Mouse (Mus musculus) heart, embryonic 13.5 days (tissue): ENCODE results near the gene Rasgrf1. TPM values are rescaled to one million over a fixed set of nuclear protein-coding genes. Genes with fewer than 3 reads are reported as not detected.

Experiments used
- ATAC-seq: fragments of 200-750 bp; cut with Nextera tagmentation; 2 replicates; pipeline ENCODE4 v1.8.0; 2017; ENCODE audit warnings: moderate TSS enrichment; ENCODE audit not compliant: insufficient number of reproducible peaks, low FRiP score, low TSS enrichment; ENCODE audit errors: extremely low read depth
- H3K27ac ChIP-seq: fragments of 300-500 bp; sonication (generic); replicated peaks from 2 replicates; pipeline ENCODE4 v1.5.1; 2015; ENCODE audit warnings: moderate library complexity, mild to moderate bottlenecking, inconsistent platforms
- H3K27me3 ChIP-seq: fragments of 300-500 bp; sonication (generic); replicated peaks from 2 replicates; pipeline ENCODE4 v1.6.1; 2015; ENCODE audit warnings: mild to moderate bottlenecking, inconsistent platforms
- H3K36me3 ChIP-seq: fragments of 300-500 bp; sonication (generic); 2 replicates; pipeline ENCODE4 v1.6.1; 2015; ENCODE audit warnings: mild to moderate bottlenecking, inconsistent platforms
- H3K4me1 ChIP-seq: fragments of 300-500 bp; sonication (generic); 2 replicates; pipeline ENCODE4 v1.6.1; 2015; ENCODE audit warnings: inconsistent platforms
- H3K4me2 ChIP-seq: fragments of 300-500 bp; sonication (generic); 2 replicates; pipeline ENCODE4 v1.6.1; 2015; ENCODE audit warnings: inconsistent platforms, mild to moderate bottlenecking, moderate library complexity
- H3K4me3 ChIP-seq: fragments of 300-500 bp; sonication (generic); 2 replicates; pipeline ENCODE4 v1.5.1; 2015; ENCODE audit warnings: moderate library complexity, mild to moderate bottlenecking, inconsistent platforms
- H3K9ac ChIP-seq: fragments of 300-500 bp; sonication (generic); 2 replicates; pipeline ENCODE4 v1.6.1; 2015; ENCODE audit warnings: inconsistent platforms, mild to moderate bottlenecking, moderate library complexity
- H3K9me3 ChIP-seq: fragments of 300-500 bp; sonication (generic); 2 replicates; pipeline ENCODE4 v1.6.1; 2016; ENCODE audit warnings: inconsistent platforms
- WGBS: fragments of 180-500 bp; shearing (Covaris S2); methylation state at CpG from one replicate; pipeline ENCODE4 v1.1.7; 2015; ENCODE audit warnings: mixed read lengths; 5-methylcytosine and 5-hydroxymethylcytosine counted together
- polyA plus RNA-seq: library from polyadenylated mRNA; unstranded; fragments of >200 nt; fragmentation: Nextera tagmentation; extraction: Ambion mirVana; gene quantifications from 2 replicates; pipeline ENCODE4 v1.2.1, GENCODE M21; 2015

The Rasgrf1 gene
- polyA plus RNA-seq, result 0.16 and 0.19 TPM in 2 replicates

DNA sequence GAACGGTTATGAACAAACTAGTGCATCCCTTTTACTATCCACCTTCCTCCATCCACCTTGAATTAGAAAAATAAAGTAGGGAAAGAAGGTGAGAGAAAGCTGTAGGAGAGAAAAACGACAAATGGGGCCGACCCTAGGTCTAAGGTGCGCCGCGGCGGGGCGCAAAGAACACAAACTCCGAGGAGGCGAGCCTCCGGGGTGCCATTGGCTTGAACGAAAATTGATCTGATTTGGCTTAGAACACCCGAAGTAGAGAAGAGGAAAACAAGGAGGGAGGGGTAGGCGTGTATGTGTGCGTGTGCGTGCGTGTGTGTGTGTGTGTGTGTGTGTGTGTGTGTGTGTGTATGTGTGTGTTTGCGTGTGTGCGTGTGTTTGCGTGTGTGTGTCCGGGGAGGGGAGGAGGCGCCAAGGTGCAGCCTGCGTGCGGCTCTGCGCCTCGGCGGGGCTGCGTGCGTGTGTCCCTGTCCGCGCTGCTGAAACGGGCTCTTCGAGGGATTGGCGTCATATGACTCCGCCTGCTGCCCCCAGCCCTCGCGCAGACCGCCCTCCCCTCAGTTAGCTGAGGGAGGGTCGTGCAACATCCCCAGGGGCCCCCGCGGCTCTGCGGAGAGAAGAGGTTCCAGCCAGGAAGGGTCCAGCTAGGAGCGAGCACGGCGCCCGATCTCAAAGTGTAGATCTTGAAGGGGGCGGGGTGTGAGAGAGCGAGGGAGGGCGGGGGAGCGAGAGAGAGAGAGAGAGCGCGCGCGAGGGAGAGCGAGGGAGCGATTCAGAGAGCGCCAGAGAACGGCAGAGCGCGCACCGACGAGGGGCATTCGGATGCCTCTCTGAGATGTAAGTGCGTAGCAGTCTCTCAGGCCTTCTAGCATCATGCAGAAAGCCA lies at the start of gene Rasgrf1:
Gene Rasgrf1, plus strand, starts transcription at position 778 of the 880 bp plus-strand sequence.
- H3K9ac ChIP-seq, result peak within 1 kb of the TSS; percentile 63
- H3K27me3 ChIP-seq, result peaks cover 93% of the 10 kb centered on the region
- H3K4me3 ChIP-seq, result peak within 1 kb of the TSS; percentile 57
- peak; percentile 29; the same call in 1 of the 2 replicates for ATAC-seq
- no peaks in the 10 kb centered on the region for H3K36me3 ChIP-seq
- H3K9me3 ChIP-seq, result no peaks in the 10 kb centered on the region
- H3K4me1 ChIP-seq, result peaks cover 27% of the 10 kb centered on the region
- under 1% methylated on average over 49 of the region's 64 CpGs for WGBS
- H3K27ac ChIP-seq, result no peak within 1 kb of the TSS
- peak within 1 kb of the TSS; percentile 96 for H3K4me2 ChIP-seq

DNA sequence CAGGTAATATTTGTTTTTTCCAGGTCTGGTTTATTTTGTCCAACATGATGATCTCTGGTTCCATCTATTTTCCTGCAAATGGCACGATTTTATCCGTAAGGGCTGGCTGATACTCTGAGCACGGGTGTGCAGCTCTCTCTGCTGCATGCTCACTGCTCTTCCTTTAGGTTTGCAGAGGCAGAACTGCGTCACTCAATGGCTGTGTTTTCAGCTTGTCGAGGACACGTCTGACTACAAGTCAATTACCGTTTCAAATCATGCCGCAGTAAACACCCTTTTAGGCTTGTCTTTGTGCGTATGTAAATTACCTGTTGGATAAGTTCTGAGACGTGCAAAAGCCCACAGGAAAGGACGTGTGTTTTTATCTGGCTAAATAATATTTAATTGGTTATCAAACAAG lies 49.6 kb upstream of the Rasgrf1 start:
- Histone ChIP-seq H3K9me3 (no peaks in the 10 kb centered on the region), H3K4me1 (no peaks in the 10 kb centered on the region), H3K27ac (no peak overlapping the region), H3K4me2 (no peak overlapping the region), H3K27me3 (no peaks in the 10 kb centered on the region; the same call in 1 of the 2 replicates), H3K36me3 (no peaks in the 10 kb centered on the region), H3K9ac (no peak overlapping the region), H3K4me3 (no peak overlapping the region)
- ATAC-seq, result no peak
- 65% methylated on average over 11 of the region's 11 CpGs for WGBS

DNA sequence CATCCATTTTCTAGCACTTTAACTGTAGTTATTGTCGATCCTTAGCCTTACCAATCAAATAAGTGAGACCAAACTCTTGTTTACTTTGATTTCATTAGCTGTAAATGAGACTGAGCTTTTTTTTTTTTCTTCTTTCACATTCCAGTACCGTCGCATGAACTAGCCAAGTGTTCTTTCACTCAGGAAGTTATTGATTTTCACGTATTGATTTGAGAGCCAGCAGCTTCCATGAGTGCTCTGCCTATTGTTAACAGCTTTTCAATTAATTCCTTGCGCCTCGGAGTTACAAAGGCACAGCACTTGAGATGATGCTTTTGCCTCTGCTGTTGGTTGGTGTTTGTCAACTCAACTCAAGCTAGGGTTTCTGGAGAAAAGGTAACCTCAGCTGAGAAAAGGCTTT lies 49.1 kb upstream of the Rasgrf1 start:
- H3K4me2 ChIP-seq, result no peak overlapping the region
- H3K9ac ChIP-seq, result no peak overlapping the region
- no peaks in the 10 kb centered on the region; the same call in 1 of the 2 replicates for H3K27me3 ChIP-seq
- WGBS, result 69% methylated on average over 6 of the region's 6 CpGs
- no peak for ATAC-seq
- no peak overlapping the region for H3K27ac ChIP-seq
- no peaks in the 10 kb centered on the region for H3K4me1 ChIP-seq
- H3K36me3 ChIP-seq, result no peaks in the 10 kb centered on the region
- no peak overlapping the region for H3K4me3 ChIP-seq
- no peaks in the 10 kb centered on the region for H3K9me3 ChIP-seq

DNA sequence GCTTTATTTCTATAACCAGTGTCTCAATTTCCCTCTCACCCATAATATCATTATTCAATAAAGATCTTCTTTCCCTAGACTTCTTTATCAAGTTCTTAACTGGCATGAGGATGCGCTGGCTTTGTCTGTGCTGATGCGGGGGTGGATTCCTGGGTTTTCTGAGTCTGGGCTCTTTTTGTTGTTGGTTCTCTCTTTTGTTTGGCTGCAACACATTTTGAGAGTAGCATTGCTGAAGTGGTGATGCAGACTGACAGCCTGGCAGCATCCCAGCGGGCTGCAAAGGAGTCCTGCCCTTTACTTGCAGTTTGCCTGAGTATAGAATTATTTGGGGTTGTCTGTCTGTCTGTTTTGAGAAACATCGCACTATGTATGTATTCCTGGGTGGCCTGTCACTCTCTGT lies 42.6 kb upstream of the Rasgrf1 start:
- Histone ChIP-seq H3K27ac (no peak overlapping the region), H3K9me3 (no peaks in the 10 kb centered on the region), H3K9ac (no peak overlapping the region), H3K36me3 (no peaks in the 10 kb centered on the region), H3K27me3 (peaks cover 56% of the 10 kb centered on the region), H3K4me3 (no peak overlapping the region), H3K4me2 (no peak overlapping the region), H3K4me1 (no peaks in the 10 kb centered on the region; the same call in 1 of the 2 replicates)
- 46% methylated on average over 4 of the region's 4 CpGs for WGBS
- ATAC-seq, result no peak

DNA sequence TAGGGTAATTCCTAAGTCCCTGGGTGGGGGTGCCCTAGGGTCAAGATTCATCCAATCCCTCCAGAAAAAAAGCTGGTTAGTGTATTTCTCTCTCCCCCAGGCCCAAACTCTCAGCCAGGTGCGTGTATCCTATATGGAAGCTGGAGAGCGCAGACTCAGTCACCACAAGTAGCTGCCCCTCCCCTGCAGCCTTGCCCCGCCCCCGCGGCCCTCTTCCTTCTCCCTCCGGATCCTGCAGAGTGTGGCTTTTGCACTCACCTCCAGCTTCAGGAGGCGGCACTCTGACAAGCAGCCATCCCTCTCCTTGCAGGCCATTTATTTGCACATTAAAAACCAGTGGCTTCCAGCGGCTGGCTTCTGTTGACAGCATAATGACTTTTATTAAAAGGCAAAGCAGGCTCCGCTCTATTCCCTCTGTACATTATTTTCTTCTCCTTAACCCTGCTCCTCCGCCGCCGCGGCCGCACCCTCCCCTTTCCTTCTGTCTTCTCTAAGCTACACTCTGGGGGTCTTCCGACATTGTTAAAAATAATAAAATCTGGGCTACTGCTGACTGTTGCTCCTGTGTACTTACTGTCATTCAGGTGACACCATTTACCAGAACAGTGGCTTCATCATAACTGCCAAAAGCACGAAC lies 41.5 kb upstream of the Rasgrf1 start:
- H3K9ac ChIP-seq, result no peak overlapping the region
- H3K27ac ChIP-seq, result no peak overlapping the region
- H3K4me1 ChIP-seq, result no peaks in the 10 kb centered on the region; the same call in 1 of the 2 replicates
- H3K4me3 ChIP-seq, result peak overlapping the region; percentile 35
- H3K27me3 ChIP-seq, result peaks cover 63% of the 10 kb centered on the region
- ATAC-seq, result no peak
- peak overlapping the region; percentile 60 for H3K4me2 ChIP-seq
- 2% methylated on average over 16 of the region's 16 CpGs for WGBS
- no peaks in the 10 kb centered on the region for H3K36me3 ChIP-seq
- no peaks in the 10 kb centered on the region for H3K9me3 ChIP-seq

DNA sequence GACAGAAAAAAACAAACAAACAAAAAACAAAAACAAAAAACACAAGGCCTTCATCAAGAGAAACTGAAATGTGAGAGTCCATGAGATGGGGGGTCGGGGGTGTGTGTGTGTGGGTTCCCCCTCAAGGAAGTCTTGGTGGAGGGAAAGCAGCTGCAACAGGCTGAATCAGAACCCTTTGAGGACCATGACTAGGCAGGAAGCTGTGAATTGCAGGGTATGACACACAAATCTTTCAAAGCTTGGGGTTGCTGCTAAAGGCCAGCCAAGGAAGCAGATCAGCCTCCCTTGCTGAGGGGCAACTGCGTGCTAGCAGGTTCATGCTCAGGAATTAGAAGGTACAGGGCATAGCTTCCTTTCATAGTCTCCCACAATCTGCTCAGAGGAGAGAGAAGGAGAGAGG lies 40.1 kb upstream of the Rasgrf1 start:
- no peak for ATAC-seq
- Histone ChIP-seq H3K4me3 (no peak overlapping the region), H3K4me1 (no peaks in the 10 kb centered on the region; the same call in 1 of the 2 replicates), H3K9ac (no peak overlapping the region), H3K27me3 (peaks cover 76% of the 10 kb centered on the region), H3K36me3 (no peaks in the 10 kb centered on the region), H3K4me2 (no peak overlapping the region), H3K9me3 (no peaks in the 10 kb centered on the region), H3K27ac (no peak overlapping the region)
- WGBS, result 26% methylated on average over 2 of the region's 2 CpGs

DNA sequence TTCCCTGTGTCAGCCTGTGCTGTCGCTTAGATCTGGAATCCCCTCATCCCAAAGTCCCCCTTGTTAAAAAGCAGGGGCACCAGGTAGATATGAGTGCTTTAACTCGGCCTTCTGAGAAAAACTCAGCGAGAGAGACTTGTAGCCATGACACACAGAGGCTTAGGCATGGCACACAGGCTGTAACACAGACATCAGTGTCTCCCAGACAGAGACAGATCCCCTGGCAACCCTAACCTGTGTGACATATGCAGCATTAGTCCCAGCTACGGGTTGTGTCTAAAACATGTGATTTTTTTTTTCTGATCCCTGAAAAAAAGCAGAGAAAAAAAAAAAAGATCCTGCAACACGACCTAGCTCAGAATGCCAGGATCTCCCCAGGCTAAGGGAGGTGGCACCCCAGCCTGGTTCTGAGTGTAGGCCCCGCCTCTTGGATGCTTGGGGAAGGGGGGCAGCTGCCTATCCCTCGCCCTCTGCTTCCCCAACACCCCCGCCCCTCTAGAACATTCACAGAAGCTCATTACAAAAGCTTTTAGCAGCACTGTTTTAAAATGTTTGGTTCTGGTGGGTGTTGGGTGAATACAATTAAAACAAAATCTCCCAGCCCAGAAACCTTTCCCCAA lies 39.1 kb upstream of the Rasgrf1 start:
- H3K27me3 ChIP-seq, result peaks cover 86% of the 10 kb centered on the region
- H3K36me3 ChIP-seq, result no peaks in the 10 kb centered on the region
- H3K4me3 ChIP-seq, result no peak overlapping the region
- H3K4me1 ChIP-seq, result no peaks in the 10 kb centered on the region; the same call in 1 of the 2 replicates
- ATAC-seq, result no peak
- 6% methylated on average over 8 of the region's 8 CpGs for WGBS
- no peak overlapping the region for H3K27ac ChIP-seq
- H3K9me3 ChIP-seq, result no peaks in the 10 kb centered on the region
- no peak overlapping the region for H3K4me2 ChIP-seq
- H3K9ac ChIP-seq, result no peak overlapping the region

DNA sequence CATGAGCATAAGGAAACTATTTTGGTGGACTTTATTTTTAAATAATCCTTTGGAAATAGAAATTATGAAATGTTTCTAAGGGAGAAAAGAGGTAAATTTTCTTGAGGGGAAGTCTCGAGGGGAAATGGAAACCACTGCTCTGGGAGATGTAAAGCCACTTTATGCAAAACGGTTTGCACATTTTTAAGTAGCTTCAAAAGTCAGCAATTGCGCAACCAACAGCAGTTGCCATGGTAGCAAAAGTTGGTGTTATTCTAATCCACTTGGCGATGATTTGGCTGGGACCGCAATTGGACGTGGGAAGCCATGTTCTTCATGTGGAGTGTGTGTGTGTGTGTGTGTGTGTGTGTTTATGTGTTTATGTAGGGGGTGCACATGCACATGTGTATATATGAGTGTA lies 37.6 kb upstream of the Rasgrf1 start:
- no peak for ATAC-seq
- Histone ChIP-seq H3K9me3 (0 out of 2 replicates have a peak, but pooled peaks cover 2% of the 10 kb centered on the region), H3K4me3 (no peak overlapping the region), H3K9ac (no peak overlapping the region), H3K27ac (no peak overlapping the region), H3K4me2 (no peak overlapping the region), H3K4me1 (no peaks in the 10 kb centered on the region; the same call in 1 of the 2 replicates), H3K27me3 (peaks cover 88% of the 10 kb centered on the region), H3K36me3 (no peaks in the 10 kb centered on the region)
- 74% methylated on average over 6 of the region's 6 CpGs for WGBS

DNA sequence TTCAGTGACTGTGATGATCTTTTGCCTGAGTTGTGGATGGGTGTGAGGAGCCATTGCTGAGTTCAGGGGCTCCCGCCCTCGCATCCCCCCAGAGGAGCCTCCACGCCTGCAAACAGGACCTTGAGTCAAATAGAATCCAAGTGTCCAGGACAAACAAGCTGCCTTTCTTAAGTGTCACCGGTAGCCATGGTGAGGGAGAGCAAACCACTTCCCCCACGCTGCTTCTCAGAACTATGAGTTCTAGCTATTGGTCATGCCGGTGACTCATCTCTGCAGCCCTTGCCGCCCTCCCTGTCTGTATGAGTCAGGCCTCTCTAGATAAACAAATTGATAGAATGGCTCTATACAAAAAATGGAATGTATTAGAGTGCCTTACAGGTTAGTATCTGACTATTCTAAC lies 35.3 kb upstream of the Rasgrf1 start:
- Histone ChIP-seq H3K27ac (no peak overlapping the region), H3K27me3 (peaks cover 85% of the 10 kb centered on the region), H3K9ac (no peak overlapping the region), H3K4me3 (no peak overlapping the region), H3K9me3 (peaks cover 10% of the 10 kb centered on the region), H3K4me2 (no peak overlapping the region), H3K36me3 (no peaks in the 10 kb centered on the region), H3K4me1 (no peaks in the 10 kb centered on the region)
- ATAC-seq, result no peak
- 42% methylated on average over 7 of the region's 7 CpGs for WGBS

DNA sequence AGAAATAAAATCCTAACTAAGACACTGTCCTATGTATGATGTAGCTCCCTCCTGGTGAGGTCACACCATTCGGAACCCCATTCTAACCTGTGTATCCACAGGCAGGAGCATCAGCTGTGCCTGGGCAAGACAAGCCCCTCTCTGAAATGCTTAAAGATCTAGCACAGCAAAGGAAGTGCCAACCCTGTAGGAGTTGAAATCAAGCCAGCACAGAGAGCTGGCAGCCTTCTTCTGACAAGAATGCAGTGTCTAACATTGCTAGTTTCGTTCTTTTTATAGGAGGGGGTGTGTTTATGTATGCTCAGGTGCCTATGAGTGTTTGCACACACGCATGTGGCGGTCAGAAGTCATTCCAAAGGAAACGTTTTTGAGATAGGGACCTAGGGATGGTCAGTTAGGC lies 34.2 kb upstream of the Rasgrf1 start:
- no peaks in the 10 kb centered on the region for H3K4me1 ChIP-seq
- ATAC-seq, result no peak
- H3K4me3 ChIP-seq, result no peak overlapping the region
- no peak overlapping the region for H3K4me2 ChIP-seq
- peaks cover 73% of the 10 kb centered on the region for H3K27me3 ChIP-seq
- H3K27ac ChIP-seq, result no peak overlapping the region
- H3K36me3 ChIP-seq, result no peaks in the 10 kb centered on the region
- WGBS, result 48% methylated on average over 5 of the region's 5 CpGs
- H3K9ac ChIP-seq, result no peak overlapping the region
- H3K9me3 ChIP-seq, result peaks cover 13% of the 10 kb centered on the region

DNA sequence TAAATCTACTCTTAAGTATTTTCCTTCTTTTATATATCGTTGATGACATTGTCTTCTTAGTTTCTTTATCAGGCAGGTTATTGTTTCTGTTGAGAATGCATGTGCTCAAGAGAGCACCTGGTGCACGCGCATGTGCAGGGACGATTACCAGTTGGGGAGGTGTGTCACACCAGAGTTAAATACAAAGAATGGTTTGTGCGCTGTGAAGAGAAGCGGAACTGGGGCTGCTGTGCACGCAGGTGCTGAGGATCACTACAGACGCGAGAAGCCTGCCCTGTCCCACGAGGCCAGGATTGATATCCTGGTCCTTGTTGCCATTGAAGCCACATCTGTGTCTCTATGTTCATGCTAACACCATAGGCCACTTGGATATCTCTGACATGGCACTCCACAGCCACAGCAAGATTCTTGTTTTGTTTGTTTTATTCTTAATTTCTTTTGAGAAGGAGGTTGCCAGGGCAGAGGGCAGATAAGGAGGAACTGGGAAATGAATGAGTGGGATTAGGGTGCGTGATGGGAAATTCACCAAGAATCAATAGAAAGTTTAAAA lies 31.2 kb upstream of the Rasgrf1 start:
- no peak overlapping the region for H3K4me2 ChIP-seq
- no peaks in the 10 kb centered on the region for H3K4me1 ChIP-seq
- no peaks in the 10 kb centered on the region for H3K36me3 ChIP-seq
- no peak for ATAC-seq
- 50% methylated on average over 11 of the region's 11 CpGs for WGBS
- H3K27me3 ChIP-seq, result peaks cover 66% of the 10 kb centered on the region
- H3K27ac ChIP-seq, result no peak overlapping the region
- H3K9me3 ChIP-seq, result peaks cover 13% of the 10 kb centered on the region
- H3K9ac ChIP-seq, result no peak overlapping the region
- no peak overlapping the region for H3K4me3 ChIP-seq
